Mouse (Mus musculus) CH12.LX (cell line): ENCODE results near the gene Frmd4a. TPM values are rescaled to one million over a fixed set of nuclear protein-coding genes. Genes with fewer than 3 reads are reported as not detected.

Experiments
- DNase-seq: peaks from one replicate; pipeline ENCODE4 v3.0.0-alpha.2; 2013; ENCODE audit errors: extremely low read depth
- H3K27ac ChIP-seq: 2 replicates; pipeline ENCODE4 v1.5.1; 2012; ENCODE audit warnings: low read depth, mild to moderate bottlenecking, control low read depth, moderate library complexity; ENCODE audit not compliant: insufficient read depth
- H3K27me3 ChIP-seq: replicated peaks from 2 replicates; pipeline ENCODE3; 2012; ENCODE audit warnings: inconsistent platforms
- H3K36me3 ChIP-seq, 2 experiments: replicated peaks in 1 of 2; 2 replicates each; pipeline versions ENCODE3 to v1.6.1; 2012; ENCODE audit warnings: inconsistent platforms in 1 of 2, low read length in 1 of 2, mild to moderate bottlenecking in 1 of 2, mixed read lengths in 1 of 2, moderate library complexity in 1 of 2; ENCODE audit not compliant: control insufficient read depth in 1 of 2, insufficient read depth in 1 of 2
- H3K4me1 ChIP-seq, 2 experiments: 2 replicates each; pipeline ENCODE4 v1.6.1; 2012; ENCODE audit warnings: inconsistent platforms in 1 of 2, moderate library complexity in 1 of 2; ENCODE audit not compliant: insufficient read depth in 2 of 2, control insufficient read depth in 1 of 2
- H3K4me2 ChIP-seq: 2 replicates; pipeline ENCODE4 v1.6.1; 2012; ENCODE audit warnings: low read depth, mild to moderate bottlenecking, control low read depth; ENCODE audit not compliant: poor library complexity, insufficient read depth, severe bottlenecking
- H3K4me3 ChIP-seq, 3 experiments: fragments of 150-350 bp in 1 of 3; sonication (generic) in 1 of 3; replicated peaks in 1 of 3; 2 replicates each; pipeline versions ENCODE3 to v1.5.1; 2011 to 2012; ENCODE audit warnings: low read depth in 2 of 3, low read length in 2 of 3, mild to moderate bottlenecking in 2 of 3, moderate library complexity in 2 of 3, control low read depth in 1 of 3, improper control_type of control experiment in 1 of 3, inconsistent platforms in 1 of 3, mixed read lengths in 1 of 3; ENCODE audit not compliant: poor library complexity in 1 of 3
- H3K79me2 ChIP-seq: replicated peaks from 2 replicates; pipeline ENCODE4 v1.6.1; 2012; ENCODE audit warnings: mild to moderate bottlenecking, moderate library complexity; ENCODE audit not compliant: control insufficient read depth, poor library complexity, insufficient read depth, severe bottlenecking; ENCODE audit errors: extremely low read depth
- H3K9ac ChIP-seq: 2 replicates; pipeline ENCODE4 v1.6.1; 2012; ENCODE audit warnings: low read depth, mild to moderate bottlenecking, control low read depth, moderate library complexity; ENCODE audit not compliant: insufficient read depth
- H3K9me3 ChIP-seq: replicated peaks from 2 replicates; pipeline ENCODE3; 2012; ENCODE audit warnings: low read length, inconsistent platforms, mixed read lengths
- CHD1 ChIP-seq: IDR thresholded peaks from 2 replicates; pipeline ENCODE4 v1.6.1; 2012; ENCODE audit warnings: low read depth, low read length, improper control_type of control experiment, inconsistent platforms
- CHD2 ChIP-seq: IDR thresholded peaks from 2 replicates; pipeline ENCODE4 v1.6.1; 2011; ENCODE audit warnings: low read length, improper control_type of control experiment
- EP300 ChIP-seq: IDR thresholded peaks from 2 replicates; pipeline ENCODE4 v1.6.1; 2011; ENCODE audit warnings: low read length, improper control_type of control experiment
- ETS1 ChIP-seq: conservative IDR thresholded peaks from 2 replicates; pipeline ENCODE4 v1.6.1; 2012; ENCODE audit warnings: low read depth, mild to moderate bottlenecking, inconsistent platforms, low read length, improper control_type of control experiment, moderate library complexity
- GABPA ChIP-seq: IDR thresholded peaks from 2 replicates; pipeline ENCODE4 v1.6.1; 2012; ENCODE audit warnings: low read depth, low read length, improper control_type of control experiment, inconsistent platforms; ENCODE audit not compliant: insufficient replicate concordance
- HCFC1 ChIP-seq: IDR thresholded peaks from 2 replicates; pipeline ENCODE4 v1.6.1; 2012; ENCODE audit warnings: low read depth, mild to moderate bottlenecking, inconsistent platforms, low read length, improper control_type of control experiment
- MXI1 ChIP-seq: IDR thresholded peaks from 2 replicates; pipeline ENCODE4 v1.6.1; 2011; ENCODE audit warnings: mild to moderate bottlenecking, low read depth, low read length, improper control_type of control experiment
- MYC ChIP-seq: IDR thresholded peaks from 2 replicates; pipeline ENCODE4 v1.6.1; 2011; ENCODE audit warnings: low read depth, mild to moderate bottlenecking, improper control_type of control experiment, low read length
- NELFE ChIP-seq: IDR thresholded peaks from 2 replicates; pipeline ENCODE4 v1.6.1; 2011; ENCODE audit warnings: low read depth, low read length, improper control_type of control experiment
- NRF1 ChIP-seq: IDR thresholded peaks from 2 replicates; pipeline ENCODE4 v1.6.1; 2014; ENCODE audit warnings: low read depth, mild to moderate bottlenecking, inconsistent platforms, low read length, improper control_type of control experiment, moderate library complexity
- RCOR1 ChIP-seq: conservative IDR thresholded peaks from 2 replicates; pipeline ENCODE4 v1.6.1; 2012; ENCODE audit warnings: low read depth, mild to moderate bottlenecking, inconsistent platforms, low read length, improper control_type of control experiment
- SIN3A ChIP-seq: IDR thresholded peaks from 2 replicates; pipeline ENCODE4 v1.6.1; 2012; ENCODE audit warnings: low read length, improper control_type of control experiment, inconsistent platforms
- SMC3 ChIP-seq: IDR thresholded peaks from 2 replicates; pipeline ENCODE4 v1.6.1; 2011; ENCODE audit warnings: low read depth, low read length, improper control_type of control experiment
- TBP ChIP-seq: conservative IDR thresholded peaks from 2 replicates; pipeline ENCODE4 v1.6.1; 2011; ENCODE audit warnings: low read depth, low read length, improper control_type of control experiment
- TCF12 ChIP-seq: IDR thresholded peaks from 2 replicates; pipeline ENCODE4 v1.6.1; 2014; ENCODE audit warnings: low read depth, mild to moderate bottlenecking, inconsistent platforms, low read length, improper control_type of control experiment
- USF2 ChIP-seq: conservative IDR thresholded peaks from 2 replicates; pipeline ENCODE4 v1.6.1; 2011; ENCODE audit warnings: low read depth, low read length, improper control_type of control experiment
- ZNF384 ChIP-seq: IDR thresholded peaks from 2 replicates; pipeline ENCODE4 v1.6.1; 2012; ENCODE audit warnings: low read depth, low read length, improper control_type of control experiment, inconsistent platforms
- dilution Hi-C: fragments of 300-500 bp; cut with MboI; formaldehyde crosslinking; loops from 2 replicates; pipeline ENCODE4 v1.14.3; 2020; ENCODE audit warnings: low sequenced_read_pairs; ENCODE audit not compliant: extremely low pct_unique_long_range_greater_than_20kb, extremely low pct_ligation_motif_present
- in situ Hi-C: fragments of 300-500 bp; cut with MboI; formaldehyde crosslinking; loops from 3 replicates; pipeline ENCODE4 v1.14.3; 2019; ENCODE audit warnings: low sequenced_read_pairs, low pct_ligation_motif_present, low pct_unique_long_range_greater_than_20kb, mixed read lengths
- polyA plus RNA-seq: library from polyadenylated mRNA; unstranded; fragments of >175 nt; gene quantifications from 2 replicates; pipeline ENCODE4 v1.2.1, GENCODE M21; 2012; ENCODE audit warnings: low read depth; ENCODE audit not compliant: insufficient read length
- total RNA-seq, 2 experiments: library from RNA; depleted of rRNA; stranded (reverse); fragments of 300-350 nt in 1 of 2; fragments of >200 nt in 1 of 2; gene quantifications; 2 replicates each; pipeline ENCODE4 v1.2.3; 2012 to 2014

Frmd4a gene
- total and polyA plus RNA-seq, 3 experiments, result 0.13 to 2.0 (median 0.32) TPM

DNA sequence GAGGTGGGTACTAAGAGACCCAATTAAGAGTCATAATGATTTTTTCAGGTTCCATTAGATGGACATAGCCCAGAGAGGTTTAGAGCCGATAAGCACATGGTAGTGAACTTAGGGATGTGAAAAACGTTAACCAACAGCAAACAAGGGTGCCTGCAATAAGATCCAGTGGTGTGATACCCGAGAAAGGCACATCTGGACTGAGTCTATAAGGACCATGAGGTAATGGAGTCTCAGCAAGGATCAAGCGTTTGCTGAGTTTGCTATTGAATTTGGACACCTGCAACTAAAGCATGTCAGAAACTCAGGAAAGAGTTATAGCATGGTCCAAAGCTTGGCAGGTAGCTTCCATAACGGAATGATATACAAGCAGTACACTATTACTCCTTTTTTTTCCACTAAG is 566.7 kb downstream of the Frmd4a start:
- no peaks in the 10 kb centered on the region for H3K27me3 ChIP-seq
- no peak overlapping the region for H3K27ac ChIP-seq
- H3K9ac ChIP-seq, result no peak overlapping the region
- H3K79me2 ChIP-seq, result no peaks in the 10 kb centered on the region
- no peak for TF ChIP-seq EP300
- no peak for TF ChIP-seq TBP
- no peak for TF ChIP-seq GABPA
- TF ChIP-seq NRF1, result no peak
- no peak for TF ChIP-seq MXI1
- no peak for TF ChIP-seq HCFC1
- TF ChIP-seq CHD1, result no peak
- TF ChIP-seq SIN3A, result no peak
- TF ChIP-seq SMC3, result no peak
- H3K4me2 ChIP-seq, result no peak overlapping the region
- H3K9me3 ChIP-seq, result no peaks in the 10 kb centered on the region
- dilution Hi-C loops (no loop called here), in situ Hi-C loops (no loop called here)
- H3K4me3 ChIP-seq, result no peak overlapping the region
- H3K36me3 ChIP-seq, result no peaks in the 10 kb centered on the region
- no peak for DNase-seq
- H3K4me1 ChIP-seq, result no peaks in the 10 kb centered on the region

DNA sequence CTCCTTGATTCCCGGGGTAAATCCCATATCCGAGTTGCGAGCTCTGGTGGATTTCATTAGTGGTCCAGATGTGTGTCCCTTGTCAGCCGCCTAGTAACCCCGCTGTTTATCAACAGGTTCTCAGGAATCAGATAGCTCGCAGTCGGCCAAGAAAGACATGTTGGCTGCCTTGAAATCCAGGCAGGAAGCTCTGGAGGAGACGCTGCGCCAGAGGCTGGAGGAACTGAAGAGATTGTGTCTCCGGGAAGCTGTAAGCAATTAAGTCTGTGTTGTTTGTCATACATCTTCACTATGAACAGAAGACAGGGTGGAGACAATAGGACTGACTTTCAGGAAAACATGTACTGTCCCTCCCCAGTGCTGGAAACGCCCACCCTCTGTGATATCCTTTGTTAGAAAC is 568.7 kb downstream of the Frmd4a start:
- H3K79me2 ChIP-seq, result no peaks in the 10 kb centered on the region
- H3K4me2 ChIP-seq, result no peak overlapping the region
- TF ChIP-seq HCFC1, result no peak
- TF ChIP-seq NRF1, result no peak
- TF ChIP-seq USF2, result no peak
- TF ChIP-seq TCF12, result no peak
- no peak for TF ChIP-seq MYC
- no peak for TF ChIP-seq RCOR1
- TF ChIP-seq NELFE, result no peak
- TF ChIP-seq CHD2, result no peak
- TF ChIP-seq ETS1, result no peak
- TF ChIP-seq ZNF384, result no peak
- TF ChIP-seq, all 38 proteins: peak for 0
- dilution Hi-C loops (no loop called here), in situ Hi-C loops (no loop called here)
- Histone ChIP-seq H3K27me3 (no peaks in the 10 kb centered on the region), H3K36me3 (no peaks in the 10 kb centered on the region), H3K27ac (no peak overlapping the region), H3K4me1 (no peaks in the 10 kb centered on the region), H3K4me3 (no peak overlapping the region), H3K9ac (no peak overlapping the region), H3K9me3 (no peaks in the 10 kb centered on the region)
- no peak for DNase-seq
